Mouse (Mus musculus) lung, postnatal 0 days (tissue): ENCODE data around the gene Triobp. TPM values are rescaled to one million over a fixed set of nuclear protein-coding genes. Genes with fewer than 3 reads are reported as not detected.
A peak's percentile ranks its signal among the peaks of the same experiment; 100 is the strongest.

Experiments
- ATAC-seq: fragments of 200-750 bp; cut with Nextera tagmentation; 2 replicates; pipeline ENCODE4 v1.8.0; 2017; ENCODE audit warnings: moderate library complexity
- DNase-seq: peaks from one replicate; pipeline ENCODE4 v3.0.0-alpha.2; 2016; ENCODE audit warnings: low spot score
- H3K27ac ChIP-seq: fragments of 300-500 bp; sonication (generic); 2 replicates; pipeline ENCODE4 v1.5.1; 2014; ENCODE audit warnings: antibody characterized with exemption, mild to moderate bottlenecking, low read length, mixed read lengths
- H3K27me3 ChIP-seq: fragments of 300-500 bp; sonication (generic); replicated peaks from 2 replicates; pipeline ENCODE4 v1.6.1; 2014; ENCODE audit warnings: low read length, mixed read lengths; ENCODE audit not compliant: insufficient read depth
- H3K36me3 ChIP-seq: fragments of 300-500 bp; sonication (generic); 2 replicates; pipeline ENCODE4 v1.6.1; 2014; ENCODE audit warnings: low read length, mixed read lengths; ENCODE audit not compliant: insufficient read depth
- H3K4me1 ChIP-seq: fragments of 300-500 bp; sonication (generic); 2 replicates; pipeline ENCODE4 v1.6.1; 2014; ENCODE audit warnings: antibody characterized with exemption, low read depth, low read length, mixed read lengths; ENCODE audit not compliant: insufficient read depth
- H3K4me2 ChIP-seq: fragments of 300-500 bp; sonication (generic); replicated peaks from 2 replicates; pipeline ENCODE4 v1.6.1; 2014; ENCODE audit warnings: low read depth, mild to moderate bottlenecking, low read length, moderate library complexity, mixed read lengths
- H3K4me3 ChIP-seq: fragments of 300-500 bp; sonication (generic); 2 replicates; pipeline ENCODE4 v1.5.1; 2014; ENCODE audit warnings: low read depth, low read length
- H3K9ac ChIP-seq: fragments of 300-500 bp; sonication (generic); replicated peaks from 2 replicates; pipeline ENCODE4 v1.6.1; 2014; ENCODE audit warnings: low read depth, mild to moderate bottlenecking
- H3K9me3 ChIP-seq: fragments of 300-500 bp; sonication (generic); 2 replicates; pipeline ENCODE4 v1.6.1; 2016; ENCODE audit warnings: low read length, mixed read lengths
- CTCF ChIP-seq: IDR thresholded peaks from 2 replicates; pipeline ENCODE4 v1.5.1; 2016; ENCODE audit warnings: antibody characterized with exemption, mild to moderate bottlenecking
- EP300 ChIP-seq: IDR thresholded peaks from 2 replicates; pipeline ENCODE4 v1.6.1; 2016; ENCODE audit warnings: antibody characterized with exemption, mild to moderate bottlenecking, control low read depth
- WGBS: fragments of 180-500 bp; shearing (Covaris S2); extraction: QIAGEN DNeasy Blood & Tissue Kit; methylation state at CpG from one replicate; pipeline ENCODE4 v1.1.7; 2014; 5-methylcytosine and 5-hydroxymethylcytosine counted together
- microRNA-seq: library from miRNA; unstranded; fragments of <30 nt; microRNA quantifications from one replicate; pipeline ENCODE4, GENCODE M21; 2016
- polyA plus RNA-seq: library from polyadenylated mRNA; unstranded; fragments of >200 nt; fragmentation: Nextera tagmentation; extraction: Ambion mirVana; gene quantifications from 2 replicates; pipeline ENCODE4 v1.2.1, GENCODE M21; 2015

The Triobp gene
- polyA plus RNA-seq, 1 experiment from 2014 or later: 23.9 TPM

- Histone ChIP-seq H3K9ac (no peak overlapping the region), H3K9me3 (no peaks in the 10 kb centered on the region), H3K4me2 (no peak overlapping the region), H3K36me3 (no peaks in the 10 kb centered on the region), H3K27ac (no peak overlapping the region), H3K4me1 (peaks cover 5% of the 10 kb centered on the region; the same call in 1 of the 2 replicates), H3K27me3 (peaks cover 29% of the 10 kb centered on the region), H3K4me3 (no peak overlapping the region)
- 16% methylated on average over 4 of the region's 4 CpGs for WGBS
- DNase-seq (no peak), ATAC-seq (no peak)
- TF ChIP-seq EP300 (no peak), CTCF (no peak)
These were observed 97.3 kb downstream of the Triobp start for GRCm38 (mm10) chr15:79044837-79045236.

- Histone ChIP-seq H3K27me3 (peaks cover 7% of the 10 kb centered on the region), H3K4me1 (no peaks in the 10 kb centered on the region; the same call in 1 of the 2 replicates), H3K9me3 (no peaks in the 10 kb centered on the region), H3K4me3 (no peak overlapping the region), H3K9ac (no peak overlapping the region), H3K36me3 (0 out of 2 replicates have a peak, but pooled peaks cover 5% of the 10 kb centered on the region), H3K4me2 (no peak overlapping the region), H3K27ac (no peak overlapping the region)
- 59% methylated on average over 4 of the region's 4 CpGs for WGBS
- TF ChIP-seq CTCF (no peak), EP300 (no peak)
- DNase-seq (no peak), ATAC-seq (no peak)
These were observed 100.7 kb downstream of the Triobp start for GRCm38 (mm10) chr15:79048186-79048585.

- Histone ChIP-seq H3K4me2 (no peak overlapping the region), H3K27ac (no peak overlapping the region), H3K4me1 (no peaks in the 10 kb centered on the region), H3K4me3 (no peak overlapping the region), H3K9ac (no peak overlapping the region), H3K27me3 (no peaks in the 10 kb centered on the region), H3K9me3 (no peaks in the 10 kb centered on the region), H3K36me3 (peaks cover 16% of the 10 kb centered on the region; the same call in 1 of the 2 replicates)
- ATAC-seq: no peak
- TF ChIP-seq CTCF (no peak), EP300 (no peak)
- 49% methylated on average over 9 of the region's 9 CpGs for WGBS
- no peak for DNase-seq
These were observed 102.8 kb downstream of the Triobp start for GRCm38 (mm10) chr15:79050160-79050845.

- TF ChIP-seq EP300: no peak
- TF ChIP-seq CTCF: no peak
- Histone ChIP-seq H3K27ac (peak overlapping the region; percentile 66; the same call in 1 of the 2 replicates), H3K36me3 (peaks cover 16% of the 10 kb centered on the region; the same call in 1 of the 2 replicates), H3K27me3 (no peaks in the 10 kb centered on the region), H3K4me1 (no peaks in the 10 kb centered on the region), H3K4me3 (no peak overlapping the region), H3K4me2 (no peak overlapping the region), H3K9me3 (no peaks in the 10 kb centered on the region), H3K9ac (no peak overlapping the region)
- WGBS: 54% methylated on average over 2 of the region's 2 CpGs
- DNase-seq (no peak), ATAC-seq (no peak)
These were observed 103.4 kb downstream of the Triobp start for GRCm38 (mm10) chr15:79050964-79051363.

- no peak for TF ChIP-seq EP300
- no peak for TF ChIP-seq CTCF
- H3K4me2 ChIP-seq: no peak overlapping the region
- peak; percentile 86 for ATAC-seq
- H3K27me3 ChIP-seq: no peaks in the 10 kb centered on the region
- WGBS: 60% methylated on average over 13 of the region's 13 CpGs
- no peaks in the 10 kb centered on the region for H3K4me1 ChIP-seq
- H3K36me3 ChIP-seq: peaks cover 16% of the 10 kb centered on the region
- no peak overlapping the region for H3K9ac ChIP-seq
- H3K9me3 ChIP-seq: no peaks in the 10 kb centered on the region
- peak overlapping the region; percentile 66 for H3K27ac ChIP-seq
- DNase-seq: peak; percentile 83
- H3K4me3 ChIP-seq: no peak overlapping the region
These were observed 104.2 kb downstream of the Triobp start for GRCm38 (mm10) chr15:79051461-79052360.

GRCm38 (mm10) chr15:79052366-79052765, 104.8 kb downstream of the Triobp start:
- no peak for TF ChIP-seq CTCF
- no peak for TF ChIP-seq EP300

More at GRCm38 (mm10) chr15:79052366-79052765, 104.8 kb downstream of the Triobp start:
- no peak overlapping the region for H3K4me2 ChIP-seq
- no peaks in the 10 kb centered on the region for H3K27me3 ChIP-seq
- DNase-seq (no peak), ATAC-seq (no peak)
- H3K9me3 ChIP-seq: no peaks in the 10 kb centered on the region
- H3K4me1 ChIP-seq: no peaks in the 10 kb centered on the region
- H3K9ac ChIP-seq: no peak overlapping the region
- 0 out of 2 replicates have a peak overlapping the region, but pooled peaks have one; percentile 20 for H3K27ac ChIP-seq
- H3K36me3 ChIP-seq: peaks cover 16% of the 10 kb centered on the region
- 84% methylated on average over 2 of the region's 2 CpGs for WGBS
- H3K4me3 ChIP-seq: no peak overlapping the region

Small RNAs within 50 kb of the gene (microRNA-seq; reads per million reads assigned to microRNA genes)
- 2.0 reads per million for gene Mir6956

Other genes starting within 250 kb of the Triobp start
- gene Elfn2, start 229.0 kb upstream of the Triobp start, polyA plus RNA-seq: 0.02 and 0.05 TPM in 2 replicates
- 47.8 and 52.9 TPM in 2 replicates for gene Mfng, start 174.2 kb upstream of the Triobp start, polyA plus RNA-seq
- 7.5 and 8.3 TPM in 2 replicates for gene Card10, start 144.7 kb upstream of the Triobp start, polyA plus RNA-seq
- 107 and 109 TPM in 2 replicates for gene Cdc42ep1, start 105.1 kb upstream of the Triobp start, polyA plus RNA-seq
- 1.6 and 2.4 TPM in 2 replicates for gene Lgals2, start 92.2 kb upstream of the Triobp start, polyA plus RNA-seq
- 49.7 and 51.5 TPM in 2 replicates for gene Gga1, start 70.5 kb upstream of the Triobp start, polyA plus RNA-seq
- 0.10 and 0.42 TPM in 2 replicates for gene Gm49510, start 48.1 kb upstream of the Triobp start, polyA plus RNA-seq
- 12.7 and 12.8 TPM in 2 replicates for gene Sh3bp1, start 48.0 kb upstream of the Triobp start, polyA plus RNA-seq
- 1.8 and 1.9 TPM in 2 replicates for gene Pdxp, start 33.8 kb upstream of the Triobp start, polyA plus RNA-seq
- 655 and 726 TPM in 2 replicates for gene Lgals1, start 21.0 kb upstream of the Triobp start, polyA plus RNA-seq
- gene Nol12, start 12.8 kb upstream of the Triobp start, polyA plus RNA-seq: 26.8 and 28.9 TPM in 2 replicates
- 263 and 311 TPM in 2 replicates for gene H1f0, start 80.7 kb downstream of the Triobp start, polyA plus RNA-seq
- 0.12 and 0.14 TPM in 2 replicates for gene Galr3, start 94.2 kb downstream of the Triobp start, polyA plus RNA-seq
- 45.4 and 48.4 TPM in 2 replicates for gene Ankrd54, start 115.2 kb downstream of the Triobp start, polyA plus RNA-seq
- gene Eif3l, start 127.5 kb downstream of the Triobp start, polyA plus RNA-seq: 99.3 and 101 TPM in 2 replicates
- 8.4 and 9.1 TPM in 2 replicates for gene Micall1, start 161.2 kb downstream of the Triobp start, polyA plus RNA-seq
- gene Polr2f, start 193.3 kb downstream of the Triobp start, polyA plus RNA-seq: 243 and 261 TPM in 2 replicates
- gene 1700088E04Rik, start 193.5 kb downstream of the Triobp start, polyA plus RNA-seq: 29.8 and 30.4 TPM in 2 replicates
- 0.11 and 0.31 TPM in 2 replicates for gene Sox10, start 217.5 kb downstream of the Triobp start, polyA plus RNA-seq